Mouse (Mus musculus): ENCODE data around the gene Prr5. TPM values are rescaled to one million over a fixed set of nuclear protein-coding genes. Genes with fewer than 3 reads are reported as not detected.
"Not testable (repeated sequence)": the region's sequence is repeated elsewhere in the genome, so short reads cannot be mapped to it uniquely, and the experiment has no call there.

Prr5 gene
- total RNA-seq, 2 experiments from 2014 or later, result 7.6 to 10.0 TPM

GRCm38 (mm10) chr15:84706983-84707619 lies 37.7 kb downstream of the Prr5 start:
- no peak for ATAC-seq (replicated peaks; ENCODE audit: poor library complexity)

GRCm38 (mm10) chr15:84712566-84713405 lies 43.4 kb downstream of the Prr5 start:
- ATAC-seq (replicated peaks; ENCODE audit: poor library complexity), result no peak

DNA sequence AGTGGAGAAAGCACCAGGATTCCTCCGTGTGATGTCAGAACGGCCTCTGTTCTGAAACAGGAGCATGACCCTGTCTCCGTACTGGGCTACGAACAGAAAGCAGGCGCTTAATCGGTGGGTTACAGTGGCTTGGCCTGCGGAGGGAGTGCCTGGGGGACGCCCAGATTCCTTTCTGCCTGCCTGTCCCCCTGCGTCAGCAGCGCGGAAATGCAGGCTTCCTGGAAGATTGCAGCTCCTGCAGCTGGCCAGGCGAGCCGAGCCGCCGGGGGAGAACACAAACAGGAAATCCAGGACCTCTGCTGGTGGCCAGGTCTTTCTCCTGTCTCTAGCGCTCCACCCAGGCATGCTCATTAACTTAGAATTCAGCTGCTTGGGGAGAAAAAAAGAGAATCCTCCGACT lies 45.3 kb downstream of the Prr5 start:
- ATAC-seq (replicated peaks; ENCODE audit: poor library complexity), result peak; percentile 90

GRCm38 (mm10) chr15:84715132-84715531 lies 45.7 kb downstream of the Prr5 start:
- ATAC-seq (replicated peaks; ENCODE audit: poor library complexity), result no peak

GRCm38 (mm10) chr15:84717570-84718270 lies 48.3 kb downstream of the Prr5 start:
- not testable (repeated sequence) for ATAC-seq (replicated peaks; ENCODE audit: poor library complexity)

DNA sequence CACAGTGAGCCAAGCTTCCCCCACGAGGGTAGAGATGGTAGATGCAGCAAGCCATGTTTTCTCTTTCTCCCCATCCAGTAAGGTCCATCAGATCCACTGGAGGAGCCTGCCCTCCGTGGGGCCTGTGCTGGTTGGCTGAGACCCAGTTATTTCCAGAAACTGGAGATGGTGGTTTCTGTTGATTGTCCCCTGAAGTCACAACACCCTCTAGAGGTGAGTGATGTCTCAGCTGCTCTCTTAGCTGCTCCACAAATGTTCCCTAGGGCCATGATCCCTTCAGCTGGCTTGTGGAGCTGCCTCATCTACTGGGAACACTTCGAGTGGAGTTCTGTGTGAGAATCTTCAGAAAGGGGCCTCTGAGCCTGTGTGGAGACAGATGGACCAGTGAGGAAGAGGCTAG lies 49.4 kb downstream of the Prr5 start:
- ATAC-seq (replicated peaks; ENCODE audit: poor library complexity), result no peak

- ATAC-seq (replicated peaks; ENCODE audit: poor library complexity), result no peak
Observed at GRCm38 (mm10) chr15:84719791-84720190, 50.4 kb downstream of the Prr5 start, which contains the start of gene Arhgap8. Arhgap8 (plus strand) TSS chr15:84720052.

- ATAC-seq (replicated peaks; ENCODE audit: poor library complexity), result no peak
Observed at GRCm38 (mm10) chr15:84720291-84721204, 51.1 kb downstream of the Prr5 start.

DNA sequence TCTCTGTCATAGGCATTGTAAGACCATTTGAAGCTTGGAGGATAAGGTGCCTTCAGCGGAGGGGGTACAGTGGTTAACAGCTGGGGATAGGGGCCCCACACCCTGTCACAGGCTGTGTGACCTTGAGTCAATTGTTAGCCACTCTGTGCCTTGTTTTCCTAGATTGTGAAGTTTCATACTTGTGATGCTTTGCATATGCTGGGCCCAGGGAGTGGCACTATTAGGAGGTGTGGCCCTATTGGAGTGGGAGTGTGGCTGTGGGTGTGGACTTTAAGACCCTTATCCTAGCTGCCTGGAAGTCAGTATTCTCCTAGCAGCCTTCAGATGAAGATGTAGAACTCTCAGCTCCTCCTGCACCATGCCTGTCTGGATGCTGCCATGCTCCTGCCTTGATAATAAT lies 54.2 kb downstream of the Prr5 start:
- not testable (repeated sequence) for ATAC-seq (replicated peaks; ENCODE audit: poor library complexity)

GRCm38 (mm10) chr15:84724199-84724598 lies 54.8 kb downstream of the Prr5 start:
- no peak for ATAC-seq (replicated peaks; ENCODE audit: poor library complexity)

GRCm38 (mm10) chr15:84729685-84730084 lies 60.3 kb downstream of the Prr5 start:
- no peak for ATAC-seq (replicated peaks; ENCODE audit: poor library complexity)

- no peak for ATAC-seq (replicated peaks; ENCODE audit: poor library complexity)
Observed at GRCm38 (mm10) chr15:84730893-84731292, 61.5 kb downstream of the Prr5 start.

GRCm38 (mm10) chr15:84731676-84732424 lies 62.4 kb downstream of the Prr5 start:
- ATAC-seq (replicated peaks; ENCODE audit: poor library complexity), result no peak

DNA sequence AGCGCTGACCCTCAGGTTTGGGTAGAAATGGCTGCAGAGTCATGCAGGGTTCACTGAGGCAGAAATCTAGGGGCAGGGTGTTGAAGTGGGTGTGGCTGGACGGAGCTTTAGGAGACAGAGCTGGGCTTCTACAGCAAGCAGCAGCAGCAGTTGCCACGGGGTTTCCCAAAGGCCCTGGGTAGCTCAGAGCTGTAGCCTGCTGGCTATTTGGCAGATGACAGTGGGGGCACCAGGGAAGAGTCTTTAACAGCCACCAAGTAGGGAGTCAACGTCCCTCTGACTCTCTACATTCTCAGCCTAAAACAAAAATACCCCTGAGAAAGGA lies 63.0 kb downstream of the Prr5 start:
- ATAC-seq (replicated peaks; ENCODE audit: poor library complexity), result no peak

GRCm38 (mm10) chr15:84736346-84736993 lies 67.0 kb downstream of the Prr5 start:
- no peak for ATAC-seq (replicated peaks; ENCODE audit: poor library complexity)

GRCm38 (mm10) chr15:84736994-84737346 lies 67.5 kb downstream of the Prr5 start:
- ATAC-seq (replicated peaks; ENCODE audit: poor library complexity), result no peak

GRCm38 (mm10) chr15:84738246-84738645 lies 68.8 kb downstream of the Prr5 start:
- no peak for ATAC-seq (replicated peaks; ENCODE audit: poor library complexity)

DNA sequence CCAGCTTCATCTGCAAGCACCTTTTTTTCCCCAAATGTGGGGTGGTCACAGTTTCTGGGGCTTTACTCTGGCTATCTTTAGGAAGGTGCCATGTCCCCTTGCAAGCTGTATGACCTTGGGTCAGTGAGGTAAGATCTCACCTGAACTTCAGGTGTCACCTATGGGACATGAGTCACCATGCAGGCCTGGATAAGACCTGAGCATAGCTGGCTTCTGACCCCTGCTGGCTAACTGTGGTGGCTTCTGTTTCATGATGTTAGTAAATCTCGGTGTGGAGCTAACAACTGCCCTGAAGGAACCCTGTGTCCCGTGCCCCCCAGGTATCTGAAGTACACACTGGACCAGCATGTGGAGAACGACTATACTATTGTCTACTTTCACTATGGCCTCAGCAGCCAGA lies 72.2 kb downstream of the Prr5 start:
- no peak for ATAC-seq (replicated peaks; ENCODE audit: poor library complexity)

- no peak for ATAC-seq (replicated peaks; ENCODE audit: poor library complexity)
Observed at GRCm38 (mm10) chr15:84743347-84743746, 73.9 kb downstream of the Prr5 start.

GRCm38 (mm10) chr15:84744308-84744707 lies 74.9 kb downstream of the Prr5 start:
- no peak for ATAC-seq (replicated peaks; ENCODE audit: poor library complexity)

Data from megakaryocyte progenitor cell, adult 5-6 weeks (primary cell).